Mouse (Mus musculus) midbrain, embryonic 10.5 days (tissue): ENCODE data around the gene Rbm38. TPM values are rescaled to one million over a fixed set of nuclear protein-coding genes. Genes with fewer than 3 reads are reported as not detected.

Source experiments
- DNase-seq: peaks from one replicate; pipeline ENCODE4 v3.0.0-alpha.2; 2017; ENCODE audit warnings: low spot score
- H3K27ac ChIP-seq: fragments of 300-500 bp; sonication (generic); replicated peaks from 2 replicates; pipeline ENCODE4 v1.5.1; 2016; ENCODE audit warnings: mild to moderate bottlenecking
- H3K27me3 ChIP-seq: fragments of 300-500 bp; sonication (generic); 2 replicates; pipeline ENCODE4 v1.6.1; 2016; ENCODE audit warnings: low read depth, mild to moderate bottlenecking; ENCODE audit not compliant: poor library complexity, severe bottlenecking
- H3K36me3 ChIP-seq: fragments of 300-500 bp; sonication (generic); 2 replicates; pipeline ENCODE4 v1.6.1; 2016; ENCODE audit warnings: mild to moderate bottlenecking, moderate library complexity
- H3K4me1 ChIP-seq: fragments of 300-500 bp; sonication (generic); 2 replicates; pipeline ENCODE4 v1.6.1; 2016
- H3K4me3 ChIP-seq: fragments of 300-500 bp; sonication (generic); 2 replicates; pipeline ENCODE4 v1.5.1; 2016; ENCODE audit warnings: mild to moderate bottlenecking, moderate library complexity
- H3K9me3 ChIP-seq: fragments of 300-500 bp; sonication (generic); replicated peaks from 2 replicates; pipeline ENCODE4 v1.6.1; 2016; ENCODE audit warnings: mild to moderate bottlenecking
- WGBS: fragments of 180-500 bp; shearing (Covaris S2); methylation state at CpG from one replicate; pipeline ENCODE4 v1.1.7; 2016; 5-methylcytosine and 5-hydroxymethylcytosine counted together
- polyA plus RNA-seq: library from polyadenylated mRNA; unstranded; fragments of >200 nt; fragmentation: Nextera tagmentation; extraction: Ambion mirVana; gene quantifications from 2 replicates; pipeline ENCODE4 v1.2.1, GENCODE M21; 2016

The Rbm38 gene
- polyA plus RNA-seq, 1 experiment from 2014 or later, result 107 TPM

DNA sequence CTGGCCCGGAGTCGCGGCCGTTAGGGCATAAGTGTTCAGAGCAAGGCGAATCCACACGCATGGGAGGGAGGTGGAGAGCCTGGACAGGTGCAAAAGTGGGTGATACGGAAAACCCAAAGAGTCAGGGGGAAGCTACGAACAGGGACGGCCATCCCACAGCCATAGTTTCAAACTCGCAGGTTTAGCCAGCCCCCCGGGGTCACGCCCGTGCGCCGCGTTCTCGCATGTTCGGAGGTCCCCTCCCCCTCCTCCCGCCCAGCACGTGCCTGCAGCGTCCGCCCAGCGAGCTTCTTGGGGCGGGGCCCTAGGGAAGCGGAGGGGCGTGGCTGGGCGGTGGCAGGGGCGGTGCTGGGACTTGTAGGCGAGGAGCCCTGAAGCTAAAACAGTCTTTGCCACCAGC, 508 bp upstream of the Rbm38 start:
- Histone ChIP-seq H3K27me3 (peaks cover 45% of the 10 kb centered on the region), H3K9me3 (no peaks in the 10 kb centered on the region), H3K4me1 (peaks cover 53% of the 10 kb centered on the region), H3K4me3 (peak overlapping the region; percentile 56), H3K27ac (peak overlapping the region; percentile 80), H3K36me3 (peaks cover 34% of the 10 kb centered on the region)
- peak; percentile 89 for DNase-seq
- WGBS, result under 1% methylated on average over 28 of the region's 29 CpGs

DNA sequence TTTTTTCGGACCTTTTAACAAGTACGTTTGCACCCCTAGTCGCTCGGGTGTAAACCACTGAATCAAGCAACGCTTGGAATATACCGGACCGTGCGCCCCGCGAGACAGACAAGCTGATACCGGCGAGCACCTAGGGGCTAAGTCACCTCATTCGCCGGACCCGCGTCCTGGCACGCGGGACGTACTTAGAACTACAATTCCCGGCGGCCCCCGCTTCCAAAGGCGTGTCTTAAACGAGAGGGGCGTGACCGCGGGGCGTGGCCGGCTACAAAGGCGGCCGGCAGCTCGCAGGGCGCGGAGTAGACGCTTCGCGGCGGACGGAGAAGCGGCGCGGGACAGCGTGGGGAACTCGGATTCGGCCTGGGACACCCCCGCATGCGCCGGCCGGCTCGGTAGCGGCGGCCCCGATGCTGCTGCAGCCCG, 1.3 kb downstream of the Rbm38 start:
- H3K4me3 ChIP-seq, result peak overlapping the region; percentile 62
- no peaks in the 10 kb centered on the region for H3K9me3 ChIP-seq
- H3K27ac ChIP-seq, result peak overlapping the region; percentile 90
- peaks cover 71% of the 10 kb centered on the region for H3K4me1 ChIP-seq
- WGBS, result under 1% methylated on average over 54 of the region's 54 CpGs
- peak; percentile 94 for DNase-seq
- peaks cover 35% of the 10 kb centered on the region for H3K36me3 ChIP-seq
- peaks cover 44% of the 10 kb centered on the region for H3K27me3 ChIP-seq

GRCm38 (mm10) chr2:173022056-173022681, 1.9 kb downstream of the Rbm38 start:
- WGBS, result under 1% methylated on average over 51 of the region's 51 CpGs

GRCm38 (mm10) chr2:173022813-173023212, 2.5 kb downstream of the Rbm38 start:
- 35% methylated on average over 10 of the region's 10 CpGs for WGBS
- Histone ChIP-seq H3K4me1 (peaks cover 82% of the 10 kb centered on the region), H3K36me3 (peaks cover 47% of the 10 kb centered on the region), H3K9me3 (no peaks in the 10 kb centered on the region), H3K27ac (peak overlapping the region; percentile 90), H3K4me3 (peak overlapping the region; percentile 62), H3K27me3 (peaks cover 33% of the 10 kb centered on the region)
- DNase-seq, result peak; percentile 24

More at GRCm38 (mm10) chr2:173022056-173022681, 1.9 kb downstream of the Rbm38 start:
- no peaks in the 10 kb centered on the region for H3K9me3 ChIP-seq
- DNase-seq, result peak; percentile 76
- H3K36me3 ChIP-seq, result peaks cover 41% of the 10 kb centered on the region
- H3K4me3 ChIP-seq, result peak overlapping the region; percentile 62
- H3K27me3 ChIP-seq, result peaks cover 39% of the 10 kb centered on the region
- H3K27ac ChIP-seq, result peak overlapping the region; percentile 90
- peaks cover 77% of the 10 kb centered on the region for H3K4me1 ChIP-seq

DNA sequence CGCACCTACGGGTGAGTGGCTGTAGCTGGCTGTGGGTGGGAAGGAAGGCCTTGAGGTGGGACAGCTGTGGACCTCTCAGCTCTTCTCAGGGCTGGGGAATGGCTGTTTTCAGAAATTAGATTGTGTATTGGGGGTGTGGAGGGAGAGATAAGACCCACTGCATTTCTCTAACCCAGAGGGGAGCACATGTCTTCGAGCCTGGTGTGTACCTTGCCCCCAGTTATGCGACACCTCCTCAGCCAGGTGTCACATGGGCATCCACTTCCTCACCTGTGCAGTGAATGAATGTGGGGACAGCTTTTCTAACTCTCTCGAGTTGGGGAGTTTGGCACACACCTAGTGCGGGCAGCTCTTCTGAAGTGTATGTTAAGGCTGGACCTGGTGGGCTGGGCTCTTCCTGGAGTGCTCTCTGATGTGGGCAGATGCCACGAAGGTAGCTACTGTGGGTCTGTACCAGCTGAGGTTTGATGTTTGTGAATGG, 3.1 kb downstream of the Rbm38 start:
- no peak for DNase-seq
- Histone ChIP-seq H3K4me1 (peaks cover 83% of the 10 kb centered on the region), H3K9me3 (no peaks in the 10 kb centered on the region), H3K27ac (peak overlapping the region; percentile 90; the same call in 1 of the 2 replicates), H3K36me3 (peaks cover 53% of the 10 kb centered on the region), H3K4me3 (peak overlapping the region; percentile 62), H3K27me3 (peaks cover 27% of the 10 kb centered on the region)
- 91% methylated on average over 7 of the region's 7 CpGs for WGBS

DNA sequence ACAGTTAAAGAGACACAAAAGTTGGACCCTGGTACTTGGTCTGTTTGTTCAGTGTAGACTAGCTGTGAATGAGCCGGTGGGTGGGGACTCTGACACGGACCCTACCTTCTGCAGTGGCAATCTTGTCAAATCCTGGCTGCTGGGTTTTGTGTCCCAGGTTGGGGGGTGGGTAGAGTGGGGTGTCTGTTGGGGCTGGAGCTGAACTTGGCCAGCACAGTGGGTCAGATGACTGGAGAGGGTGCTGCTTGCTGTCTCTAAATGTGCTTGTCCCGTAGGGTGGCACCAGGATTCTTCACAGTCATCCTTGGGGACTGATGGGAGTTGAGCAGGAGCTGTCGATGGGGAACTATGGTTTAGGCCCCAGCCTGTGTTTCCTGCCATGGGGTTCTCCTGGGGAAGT, 3.7 kb downstream of the Rbm38 start:
- WGBS, result 89% methylated on average over 4 of the region's 4 CpGs
- Histone ChIP-seq H3K27ac (0 out of 2 replicates have a peak overlapping the region, but pooled peaks have one; percentile 20), H3K4me3 (peak overlapping the region; percentile 62), H3K4me1 (peaks cover 78% of the 10 kb centered on the region), H3K36me3 (peaks cover 59% of the 10 kb centered on the region), H3K27me3 (peaks cover 21% of the 10 kb centered on the region), H3K9me3 (no peaks in the 10 kb centered on the region)
- DNase-seq, result no peak

DNA sequence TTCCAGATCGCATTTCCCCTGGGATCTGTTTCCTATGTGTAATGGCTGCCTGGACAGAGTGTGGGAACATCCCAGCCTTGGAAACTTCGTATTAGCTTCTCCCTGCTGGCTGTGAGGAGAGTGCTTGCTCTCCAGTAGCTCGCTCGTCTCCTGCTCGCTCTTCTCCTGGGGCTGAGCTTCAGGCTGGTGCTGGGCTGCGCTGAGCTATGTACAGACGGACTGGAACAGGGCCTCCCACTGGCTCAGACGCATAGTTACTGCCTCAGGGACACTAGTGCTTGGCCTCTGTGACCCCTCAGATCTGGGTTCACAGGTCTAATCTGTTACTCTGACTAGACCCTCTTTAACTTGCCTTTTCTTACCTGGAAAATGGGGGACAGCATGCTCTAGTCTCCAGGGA, 4.1 kb downstream of the Rbm38 start:
- peaks cover 63% of the 10 kb centered on the region for H3K36me3 ChIP-seq

GRCm38 (mm10) chr2:173024938-173025337, 4.6 kb downstream of the Rbm38 start:
- H3K4me3 ChIP-seq, result peak overlapping the region; percentile 23; the same call in 1 of the 2 replicates
- WGBS, result 41% methylated on average over 4 of the region's 4 CpGs
- H3K36me3 ChIP-seq, result peaks cover 68% of the 10 kb centered on the region
- DNase-seq, result no peak
- no peaks in the 10 kb centered on the region for H3K9me3 ChIP-seq
- H3K27ac ChIP-seq, result 0 out of 2 replicates have a peak overlapping the region, but pooled peaks have one; percentile 56
- H3K4me1 ChIP-seq, result peaks cover 68% of the 10 kb centered on the region
- peaks cover 14% of the 10 kb centered on the region for H3K27me3 ChIP-seq

More for the DNA sequence above, 4.1 kb downstream of the Rbm38 start:
- no peaks in the 10 kb centered on the region for H3K9me3 ChIP-seq
- H3K4me3 ChIP-seq, result peak overlapping the region; percentile 62; the same call in 1 of the 2 replicates
- H3K4me1 ChIP-seq, result peaks cover 74% of the 10 kb centered on the region
- H3K27me3 ChIP-seq, result peaks cover 17% of the 10 kb centered on the region
- WGBS, result 74% methylated on average over 8 of the region's 8 CpGs
- no peak for DNase-seq
- H3K27ac ChIP-seq, result peak overlapping the region; percentile 20; the same call in 1 of the 2 replicates

DNA sequence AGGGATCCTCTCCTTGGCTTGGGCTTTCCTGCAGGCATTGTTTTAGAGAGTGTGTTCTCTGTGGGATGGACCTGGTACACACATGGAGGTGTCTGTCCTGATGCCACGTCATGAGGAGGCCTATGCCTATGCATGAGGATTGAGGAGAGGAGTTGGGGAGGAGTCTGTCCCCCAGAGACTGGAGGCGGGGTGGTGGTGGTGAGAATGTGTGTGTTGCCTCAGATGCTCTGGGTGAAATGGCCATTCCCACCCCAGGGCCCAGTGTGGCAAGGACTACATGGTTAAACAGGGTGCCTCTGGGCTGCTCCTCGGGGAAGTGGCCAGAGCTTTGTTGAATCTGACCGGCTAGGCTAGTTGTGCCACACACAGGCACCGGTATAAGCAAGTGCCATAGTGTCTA, 6.0 kb downstream of the Rbm38 start:
- Histone ChIP-seq H3K4me3 (no peak overlapping the region), H3K4me1 (peaks cover 58% of the 10 kb centered on the region), H3K27me3 (peaks cover 2% of the 10 kb centered on the region), H3K36me3 (peaks cover 82% of the 10 kb centered on the region), H3K27ac (no peak overlapping the region), H3K9me3 (no peaks in the 10 kb centered on the region)
- DNase-seq, result no peak
- WGBS, result 86% methylated on average over 5 of the region's 5 CpGs

- Histone ChIP-seq H3K27ac (no peak overlapping the region), H3K36me3 (peaks cover 86% of the 10 kb centered on the region), H3K9me3 (no peaks in the 10 kb centered on the region), H3K4me1 (peaks cover 58% of the 10 kb centered on the region), H3K27me3 (no peaks in the 10 kb centered on the region), H3K4me3 (no peak overlapping the region)
- 91% methylated on average over 3 of the region's 3 CpGs for WGBS
- DNase-seq, result no peak
Observed at GRCm38 (mm10) chr2:173026688-173027131, 6.4 kb downstream of the Rbm38 start.

DNA sequence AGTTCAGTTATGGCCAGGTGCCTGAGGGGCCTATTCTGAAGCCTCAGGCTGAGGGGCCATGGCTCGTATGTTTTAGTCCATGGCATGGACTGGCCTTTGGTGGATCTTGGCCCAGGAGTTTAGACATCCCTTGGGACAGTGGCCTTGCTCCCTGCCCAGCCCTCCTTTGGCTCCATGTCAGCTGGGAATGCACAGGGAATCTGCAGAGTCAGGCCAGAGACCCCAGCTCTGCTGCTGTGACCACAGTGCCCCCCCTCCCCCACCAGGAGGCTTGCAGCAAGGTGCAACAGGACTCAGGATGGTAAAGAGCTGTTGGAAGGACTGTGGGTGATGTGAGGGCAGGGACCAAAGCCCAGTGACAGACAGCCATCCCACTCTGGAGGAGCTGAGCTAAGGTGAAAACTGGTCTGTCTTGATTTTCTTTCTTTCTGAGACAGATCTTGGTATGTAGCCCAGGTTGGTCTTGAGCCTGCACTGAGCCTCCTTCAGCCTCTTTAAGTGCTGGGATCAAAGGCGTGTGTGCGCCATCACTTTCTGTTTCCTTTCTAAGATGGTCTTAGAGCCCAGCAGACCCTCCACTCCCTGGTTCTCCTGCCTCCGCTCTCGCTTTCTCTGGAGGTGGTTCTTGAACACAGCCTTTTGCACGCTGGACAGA, 7.0 kb downstream of the Rbm38 start:
- H3K4me3 ChIP-seq, result no peak overlapping the region
- WGBS, result 93% methylated on average over 6 of the region's 6 CpGs
- peaks cover 57% of the 10 kb centered on the region for H3K4me1 ChIP-seq
- peaks cover 92% of the 10 kb centered on the region for H3K36me3 ChIP-seq
- DNase-seq, result no peak
- no peaks in the 10 kb centered on the region for H3K9me3 ChIP-seq
- no peaks in the 10 kb centered on the region for H3K27me3 ChIP-seq
- no peak overlapping the region for H3K27ac ChIP-seq

DNA sequence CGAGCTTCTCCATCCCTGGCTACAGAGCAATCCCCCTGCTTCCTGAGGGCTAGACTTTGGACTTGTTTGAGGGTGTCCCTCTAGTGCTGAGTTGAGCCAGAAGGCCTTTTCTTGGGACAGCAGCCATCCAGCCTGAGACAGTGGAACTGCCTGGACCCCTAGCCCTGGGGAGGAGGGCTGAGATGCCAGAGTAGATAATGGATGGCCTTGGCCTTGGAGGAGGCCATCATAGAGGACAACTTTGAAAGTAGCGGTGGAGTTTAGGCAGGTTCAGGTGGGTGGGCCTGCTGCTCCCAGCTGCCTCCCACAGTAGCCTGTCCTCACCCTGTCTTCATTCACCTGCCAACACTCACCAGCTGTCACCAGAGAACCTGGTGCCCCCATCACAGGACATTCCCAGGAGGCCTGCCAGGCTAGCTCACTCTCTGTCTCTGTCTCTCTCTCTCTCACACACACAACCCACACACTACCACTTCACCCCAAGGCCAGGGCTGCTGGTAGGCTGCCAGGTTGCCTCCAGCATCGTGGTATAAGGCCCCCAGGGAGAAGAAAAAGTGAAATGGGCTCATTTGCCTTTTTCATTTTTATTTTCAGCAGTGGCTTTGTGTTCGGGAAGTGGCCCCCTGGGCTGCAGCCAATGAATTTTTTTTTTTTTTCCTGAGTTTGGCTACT, 7.7 kb downstream of the Rbm38 start:
- H3K4me1 ChIP-seq, result peaks cover 50% of the 10 kb centered on the region
- H3K27me3 ChIP-seq, result no peaks in the 10 kb centered on the region
- no peak overlapping the region for H3K27ac ChIP-seq
- no peak for DNase-seq
- no peaks in the 10 kb centered on the region for H3K9me3 ChIP-seq
- peaks cover 99% of the 10 kb centered on the region for H3K36me3 ChIP-seq
- H3K4me3 ChIP-seq, result no peak overlapping the region
- 85% methylated on average over 4 of the region's 4 CpGs for WGBS
